Mouse (Mus musculus) lung, adult 2 months (tissue): ENCODE data around the gene B4galt1.

Experiments
- CTCF ChIP-seq: fragments of 200-500 bp; IDR thresholded peaks from 2 replicates; pipeline ENCODE4 v1.5.1; 2011; ENCODE audit warnings: mild to moderate bottlenecking, low read length, control low read depth; ENCODE audit not compliant: insufficient read depth
- POLR2A ChIP-seq: fragments of 200-500 bp; IDR thresholded peaks from 2 replicates; pipeline ENCODE4 v1.6.1; 2011; ENCODE audit warnings: low read depth, mild to moderate bottlenecking, control low read depth, low read length, borderline replicate concordance; ENCODE audit errors: extremely low read depth

DNA sequence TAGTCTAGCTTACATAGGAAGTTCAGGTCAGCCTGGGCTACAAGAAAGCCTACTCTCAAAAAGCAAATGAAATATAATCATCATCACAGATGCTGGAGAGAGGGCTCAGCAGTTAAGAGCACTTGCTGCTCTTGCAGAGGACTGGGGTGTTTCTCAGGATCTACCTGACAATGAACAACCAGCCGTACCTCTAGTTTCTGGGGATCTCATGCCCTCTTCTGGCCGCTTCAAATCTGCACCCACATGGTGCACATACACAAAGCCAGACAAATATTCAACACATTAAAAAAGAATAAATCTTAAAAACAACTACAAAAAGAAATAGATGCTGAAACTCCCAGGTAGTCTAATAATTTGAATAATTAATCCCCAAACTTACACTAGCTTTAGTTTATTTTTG is 41.8 kb upstream of the B4galt1 start:
- no peak for TF ChIP-seq CTCF
- no peak for TF ChIP-seq POLR2A
